In the genomic region with DNA sequence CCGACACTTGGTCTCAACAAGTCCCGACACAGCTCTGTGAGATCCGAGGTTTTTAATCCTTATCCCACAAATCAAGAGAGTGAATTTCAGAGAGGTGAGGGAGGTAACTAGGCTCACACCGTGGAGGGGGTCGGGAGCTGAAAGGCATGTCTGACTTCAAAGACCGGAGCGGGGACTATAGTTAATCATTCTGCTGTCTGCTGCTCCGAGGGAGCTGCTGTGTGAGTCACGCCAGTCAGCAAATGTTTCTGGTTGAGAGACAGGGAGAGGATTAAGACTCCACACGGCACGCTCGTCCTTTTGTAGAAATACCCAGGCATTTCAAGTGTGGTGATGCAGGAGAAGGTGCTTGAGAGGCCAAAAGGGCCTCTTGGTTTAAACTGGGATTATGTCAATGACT, we compare ENCODE assay signal across 20 mouse cellular contexts.
A peak's percentile ranks its signal among the peaks of the same experiment; 100 is the strongest.
DNase-seq lines count a peak whose midpoint lies in the region; ATAC-seq and TF ChIP-seq lines count a peak whose summit lies in the region.
"Had no signal": no experiment of that assay in that cellular context is flagged by ENCODE, and none has a peak within 500 bp of the region (broad histone marks: within the 10 kb centered on the region; RNA-seq: fewer than 3 reads in every experiment).

No protein-coding gene starts in this region.

- H3K4me1 ChIP-seq in forebrain, embryonic 12.5 days, result peaks cover 19% of the 10 kb centered on the region
- H3K4me1 ChIP-seq in forebrain, embryonic 16.5 days (replicated peaks; ENCODE audit: control insufficient read depth, insufficient read depth, low read length), result peaks cover 2% of the 10 kb centered on the region; the same call in 1 of the 2 replicates
- no peaks in the 10 kb centered on the region for H3K4me1 ChIP-seq in kidney, postnatal 0 days (replicated peaks; ENCODE audit: insufficient read depth, low read length)
- H3K4me1 ChIP-seq in midbrain, embryonic 13.5 days (replicated peaks), result peaks cover 33% of the 10 kb centered on the region
- H3K4me1 ChIP-seq: embryonic facial prominence, embryonic 15.5 days; heart, embryonic 12.5 days; limb, embryonic 10.5 days had no signal

- 35% methylated on average over 12 of the region's 12 CpGs for WGBS in forebrain, embryonic 12.5 days
- WGBS in forebrain, embryonic 16.5 days, result 36% methylated on average over 12 of the region's 12 CpGs
- 21% methylated on average over 12 of the region's 12 CpGs for WGBS in kidney, postnatal 0 days
- WGBS in midbrain, embryonic 13.5 days, result 20% methylated on average over 12 of the region's 12 CpGs

- DNase-seq in kidney, postnatal 0 days (ENCODE audit: low spot score), result peak; percentile 65
- no peak for DNase-seq in kidney, adult 11 months
- peak; percentile 51 for DNase-seq in brain, adult 2 months (ENCODE audit: low read depth, low spot score)
- no peak for DNase-seq in gastrocnemius, postnatal 10 days
- no peak for DNase-seq in left cerebral cortex, adult 11 months (ENCODE audit: low spot score)
- DNase-seq: cerebellum, adult 11-12 months; cerebellum, postnatal 36 days; lung, adult 2 months; lung, postnatal 4 days; thymus, postnatal 4 days had no signal

- 0 out of 2 replicates have a peak overlapping the region, but pooled peaks have one; percentile 19 for H3K27ac ChIP-seq in forebrain, embryonic 12.5 days
- H3K27ac ChIP-seq in forebrain, embryonic 16.5 days (ENCODE audit: low read length), result no peak overlapping the region
- H3K27ac ChIP-seq in kidney, postnatal 0 days, result no peak overlapping the region
- peak overlapping the region; percentile 25; the same call in 1 of the 2 replicates for H3K27ac ChIP-seq in midbrain, embryonic 13.5 days
- H3K27ac ChIP-seq: embryonic facial prominence, embryonic 15.5 days; forebrain, embryonic 10.5 days; layer of hippocampus, adult 2 months; limb, embryonic 10.5 days; neural tube, embryonic 12.5 days had no signal

- no peak for TF ChIP-seq CTCF in kidney, postnatal 0 days (IDR thresholded peaks at IDR 0.05; ENCODE audit: low read depth)

- H3K9ac ChIP-seq in forebrain, embryonic 12.5 days, result no peak overlapping the region
- no peak overlapping the region for H3K9ac ChIP-seq in forebrain, embryonic 16.5 days (replicated peaks; ENCODE audit: low read depth, low read length)
- no peak overlapping the region for H3K9ac ChIP-seq in kidney, postnatal 0 days (ENCODE audit: low read depth, low read length)
- no peak overlapping the region for H3K9ac ChIP-seq in midbrain, embryonic 13.5 days (replicated peaks)
- H3K9ac ChIP-seq: embryonic facial prominence, embryonic 15.5 days; heart, embryonic 12.5 days; neural tube, embryonic 12.5 days had no signal

- 0 out of 2 replicates have a peak, but pooled peaks cover 6% of the 10 kb centered on the region for H3K27me3 ChIP-seq in forebrain, embryonic 12.5 days
- no peaks in the 10 kb centered on the region for H3K27me3 ChIP-seq in forebrain, embryonic 16.5 days (replicated peaks; ENCODE audit: control insufficient read depth, insufficient read depth, low read length)
- no peaks in the 10 kb centered on the region for H3K27me3 ChIP-seq in kidney, postnatal 0 days (ENCODE audit: insufficient read depth, low read length)
- H3K27me3 ChIP-seq in midbrain, embryonic 13.5 days, result no peaks in the 10 kb centered on the region; the same call in 1 of the 2 replicates
- H3K27me3 ChIP-seq: embryonic facial prominence, embryonic 15.5 days; heart, embryonic 12.5 days; neural tube, embryonic 12.5 days had no signal

- no peak for ATAC-seq in forebrain, embryonic 12.5 days (ENCODE audit: low FRiP score)
- no peak for ATAC-seq in forebrain, embryonic 16.5 days
- ATAC-seq in kidney, postnatal 0 days (replicated peaks; ENCODE audit: low FRiP score, low read depth), result peak; percentile 71
- no peak for ATAC-seq in midbrain, embryonic 13.5 days

- H3K36me3 ChIP-seq in forebrain, embryonic 12.5 days (replicated peaks), result no peaks in the 10 kb centered on the region
- H3K36me3 ChIP-seq in forebrain, embryonic 16.5 days (ENCODE audit: control insufficient read depth, insufficient read depth), result no peaks in the 10 kb centered on the region
- no peaks in the 10 kb centered on the region for H3K36me3 ChIP-seq in kidney, postnatal 0 days (ENCODE audit: insufficient read depth, low read length)
- H3K36me3 ChIP-seq in midbrain, embryonic 13.5 days, result no peaks in the 10 kb centered on the region
- H3K36me3 ChIP-seq: embryonic facial prominence, embryonic 15.5 days; forebrain, embryonic 10.5 days; heart, embryonic 12.5 days; limb, embryonic 10.5 days; neural tube, embryonic 12.5 days had no signal

- H3K9me3 ChIP-seq in forebrain, embryonic 12.5 days, result no peaks in the 10 kb centered on the region
- no peaks in the 10 kb centered on the region; the same call in 1 of the 2 replicates for H3K9me3 ChIP-seq in forebrain, embryonic 16.5 days (ENCODE audit: control insufficient read depth, low read length)
- H3K9me3 ChIP-seq in kidney, postnatal 0 days (replicated peaks; ENCODE audit: low read length), result no peaks in the 10 kb centered on the region
- H3K9me3 ChIP-seq in midbrain, embryonic 13.5 days, result no peaks in the 10 kb centered on the region
- H3K9me3 ChIP-seq: embryonic facial prominence, embryonic 15.5 days; limb, embryonic 10.5 days had no signal

- no peak overlapping the region for H3K4me2 ChIP-seq in forebrain, embryonic 12.5 days
- no peak overlapping the region for H3K4me2 ChIP-seq in forebrain, embryonic 16.5 days (ENCODE audit: low read length)
- no peak overlapping the region for H3K4me2 ChIP-seq in kidney, postnatal 0 days (ENCODE audit: low read length)
- no peak overlapping the region for H3K4me2 ChIP-seq in midbrain, embryonic 13.5 days (replicated peaks)
- H3K4me2 ChIP-seq: embryonic facial prominence, embryonic 15.5 days; heart, embryonic 12.5 days; liver, embryonic 11.5 days; neural tube, embryonic 12.5 days had no signal

- no peak overlapping the region for H3K4me3 ChIP-seq in forebrain, embryonic 12.5 days (replicated peaks)
- no peak overlapping the region for H3K4me3 ChIP-seq in forebrain, embryonic 16.5 days (replicated peaks; ENCODE audit: low read length)
- no peak overlapping the region for H3K4me3 ChIP-seq in kidney, postnatal 0 days (replicated peaks; ENCODE audit: low read depth, low read length)
- H3K4me3 ChIP-seq in midbrain, embryonic 13.5 days (replicated peaks), result no peak overlapping the region
- H3K4me3 ChIP-seq: embryonic facial prominence, embryonic 15.5 days; forebrain, embryonic 10.5 days; heart, embryonic 12.5 days; layer of hippocampus, adult 2 months; limb, embryonic 10.5 days; neural tube, embryonic 12.5 days had no signal

Comparison
In these comparisons a context has a peak if more than half of its experiments do, and no peak if none do; other contexts are left out.
1. H3K27ac ChIP-seq: peak in forebrain, embryonic 12.5 days (single experiment) and midbrain, embryonic 13.5 days (single experiment); none in forebrain, embryonic 16.5 days (single experiment) and kidney, postnatal 0 days (single experiment).
2. DNase-seq: peak in kidney, postnatal 0 days (single experiment) and brain, adult 2 months (single experiment); none in kidney, adult 11 months (single experiment), gastrocnemius, postnatal 10 days (single experiment) and left cerebral cortex, adult 11 months (single experiment).